Mouse (Mus musculus): ENCODE measurements at regions not wholly inside any gene's neighbourhood (a gene's known extent, or its start where the extent isn't known, plus 50 kb on each side); places are given as distances from the start of the nearest gene placed in this dataset.

DNA sequence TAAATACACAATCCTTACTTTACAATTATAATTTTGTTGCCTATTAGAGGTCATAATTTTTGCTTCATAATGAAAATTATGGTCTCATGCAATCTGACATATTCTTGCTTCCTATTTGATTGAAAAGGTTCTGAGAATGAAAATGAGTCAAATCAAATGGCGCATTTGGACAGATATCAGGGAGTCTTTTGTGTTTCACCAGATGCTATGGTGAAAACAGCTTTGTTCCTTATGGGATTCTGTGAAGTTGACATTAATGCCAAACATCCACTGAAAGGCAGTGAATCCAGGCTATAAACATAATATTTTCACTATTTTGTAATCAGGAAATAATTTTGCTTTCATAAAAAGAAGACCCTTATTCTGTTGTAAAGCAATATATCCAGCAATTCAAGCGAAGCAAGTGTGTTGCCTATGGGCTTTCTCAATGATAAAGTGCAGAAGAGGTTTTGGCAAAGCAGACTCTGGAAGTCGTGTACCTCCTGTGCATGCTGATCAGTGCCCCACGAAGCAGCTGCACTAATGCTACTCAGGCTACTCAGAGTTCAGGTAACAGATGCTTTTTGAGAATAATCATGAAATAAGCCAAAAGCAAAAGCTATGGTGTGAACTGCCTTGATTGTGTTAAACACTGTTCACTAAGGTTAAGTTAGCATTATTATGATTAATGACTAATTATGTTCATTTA is 1353.0 kb upstream of the Luzp2 start:
- peak; percentile 2 for DNase-seq
- intact Hi-C loops (cut with DNase I): no loop called here

DNA sequence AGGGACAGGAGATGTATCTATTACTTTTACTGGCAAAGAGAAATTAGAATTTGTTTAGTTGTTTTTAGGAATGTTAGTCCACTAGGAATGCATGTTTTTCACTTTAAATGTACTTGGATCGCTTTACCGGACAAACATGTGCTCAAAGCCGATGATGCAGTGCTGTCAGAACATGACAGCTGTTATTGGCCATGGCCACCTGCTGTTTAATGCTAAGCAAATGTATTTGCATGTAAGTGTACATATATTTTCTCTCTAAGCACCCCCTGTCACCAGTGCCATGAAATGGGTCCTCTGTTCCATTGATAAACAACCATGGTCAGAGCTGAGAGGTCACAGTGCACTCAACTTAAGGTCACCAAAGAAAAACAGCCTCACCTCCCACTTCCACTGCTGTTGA is 1349.2 kb upstream of the Luzp2 start:
- no peak for DNase-seq
- intact Hi-C loops (cut with DNase I): no loop called here

DNA sequence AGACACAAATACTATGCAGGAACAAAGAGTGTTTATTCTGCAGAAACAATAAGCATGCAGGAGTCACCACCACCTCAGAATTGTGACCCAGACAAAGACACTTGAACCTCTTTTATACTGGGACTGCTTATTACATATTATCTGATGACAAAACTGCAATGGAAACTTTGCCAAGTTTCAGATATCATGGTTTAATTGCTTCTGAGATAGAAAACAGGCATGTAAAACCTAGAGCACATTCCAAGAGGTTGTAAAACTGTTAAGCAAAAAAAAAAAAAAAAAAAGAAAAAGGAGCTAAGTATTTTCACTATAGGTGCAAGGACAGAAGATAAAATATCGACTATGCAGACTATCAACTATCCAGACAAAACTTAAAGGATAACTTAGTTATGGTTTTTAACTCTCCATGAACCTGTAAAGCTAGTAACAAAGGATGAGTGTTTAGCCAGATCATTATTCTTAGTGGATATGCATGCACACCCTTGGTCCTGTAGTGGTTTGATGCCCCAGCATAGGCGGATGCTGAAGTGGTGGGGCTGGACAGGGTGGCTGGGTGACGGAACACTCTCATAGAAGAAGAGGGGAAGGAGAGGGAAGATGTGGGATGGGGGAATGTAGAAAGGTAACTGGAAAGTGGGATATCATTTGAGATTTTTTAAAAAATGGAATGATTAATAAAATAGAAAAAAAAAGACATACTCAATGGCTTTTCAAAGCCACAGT is 1312.9 kb upstream of the Luzp2 start:
- DNase-seq: no peak
- intact Hi-C loops (cut with DNase I): no loop called here

All from left cerebral cortex, postnatal 4 days (tissue).